Mouse (Mus musculus) gastrocnemius, postnatal 36 days (tissue): ENCODE results near the gene Pih1d1. TPM values are rescaled to one million over a fixed set of nuclear protein-coding genes. Genes with fewer than 3 reads are reported as not detected.
"Not testable (repeated sequence)": the region's sequence is repeated elsewhere in the genome, so short reads cannot be mapped to it uniquely, and the experiment has no call there.

ENCODE experiments used
- DNase-seq, 2 experiments: peaks; one replicate each; pipeline ENCODE4 v3.0.0; 2022
- intact Hi-C: fragments of 180-260 bp; cut with DNase I; formaldehyde crosslinking; loops from one replicate; pipeline ENCODE4 v1.15.1; 2025
- total RNA-seq, 2 experiments: library from RNA; stranded (reverse); gene quantifications; 2 replicates each; pipeline ENCODE4 v1.2.3; 2021

Pih1d1 gene
- total RNA-seq, 2 experiments from 2014 or later: 28.6 to 36.2 TPM

DNA sequence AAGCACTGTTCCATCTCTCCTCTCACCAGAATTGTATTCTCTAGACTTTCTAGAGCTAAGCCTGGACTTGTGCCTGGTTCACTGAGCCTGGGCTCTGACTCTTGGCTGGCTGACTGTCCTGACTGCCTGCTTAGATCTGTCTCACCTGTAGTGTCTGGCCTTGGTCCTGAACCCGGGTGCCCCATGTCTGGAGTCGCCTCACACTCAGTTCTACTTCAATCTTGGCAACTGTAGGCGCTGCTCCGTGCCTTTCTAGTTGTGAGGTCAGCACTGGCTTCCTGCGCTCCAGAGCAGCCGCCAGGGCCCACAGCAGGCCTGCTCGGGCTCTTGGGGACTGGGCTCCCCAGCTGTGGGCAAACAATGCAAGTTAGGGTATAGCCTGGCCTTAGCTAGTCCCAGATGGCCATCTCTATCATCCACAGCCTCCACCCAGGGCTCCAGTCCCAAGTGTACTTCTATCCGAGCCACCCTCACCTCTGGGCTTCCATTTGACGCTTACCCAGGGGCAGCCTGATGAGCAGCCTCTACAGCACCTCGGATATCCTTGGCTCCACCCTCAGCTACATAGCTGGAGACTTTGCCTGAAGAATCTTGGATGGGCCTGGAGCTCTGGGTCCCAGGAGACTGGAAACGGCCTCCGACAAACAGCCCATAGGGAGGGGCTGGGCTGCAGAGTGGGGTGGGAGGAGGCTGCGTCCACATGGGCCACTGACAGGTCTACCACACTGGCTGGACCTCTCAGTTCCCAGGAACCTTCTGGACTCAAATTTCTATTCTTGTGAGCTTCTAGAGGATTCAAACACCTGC lies 9.5 kb upstream of the Pih1d1 start:
- intact Hi-C loops: no loop called here

GRCm38 (mm10) chr7:45145460-45145859 lies 8.6 kb upstream of the Pih1d1 start:
- intact Hi-C loops: no loop called here
- DNase-seq: no peak

More for the DNA sequence above, 9.5 kb upstream of the Pih1d1 start:
- DNase-seq: no peak

DNA sequence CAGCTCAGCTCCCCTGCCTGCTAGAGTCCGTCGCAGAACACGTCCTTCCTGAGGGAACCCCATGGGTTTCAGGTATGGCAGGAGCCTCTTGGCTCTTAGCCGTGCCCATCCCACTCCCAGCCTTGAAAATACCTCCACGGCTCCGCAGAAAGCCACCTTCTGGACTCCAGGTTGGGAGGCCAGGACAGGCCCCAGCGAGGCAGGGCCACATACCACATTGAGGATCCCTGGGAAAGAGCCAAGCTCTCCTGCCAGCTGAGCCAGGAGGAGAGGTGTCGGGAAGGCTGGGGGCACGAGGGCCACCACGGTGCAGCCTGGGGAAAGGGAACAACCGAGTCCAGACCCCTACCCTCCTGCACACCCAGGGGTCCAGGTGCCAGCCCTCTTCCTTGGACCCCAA lies 6.8 kb upstream of the Pih1d1 start:
- no peak for DNase-seq
- intact Hi-C loops: no loop called here

GRCm38 (mm10) chr7:45147899-45148298 lies 6.2 kb upstream of the Pih1d1 start:
- no peak for DNase-seq
- intact Hi-C loops: no loop called here

GRCm38 (mm10) chr7:45148534-45149098 lies 5.5 kb upstream of the Pih1d1 start:
- DNase-seq: no peak
- intact Hi-C loops: no loop called here

- no peak for DNase-seq
- intact Hi-C loops: no loop called here
These were observed 4.6 kb upstream of the Pih1d1 start for GRCm38 (mm10) chr7:45149545-45149944.

GRCm38 (mm10) chr7:45150321-45150720 lies 3.8 kb upstream of the Pih1d1 start:
- intact Hi-C loops: no loop called here
- no peak for DNase-seq

DNA sequence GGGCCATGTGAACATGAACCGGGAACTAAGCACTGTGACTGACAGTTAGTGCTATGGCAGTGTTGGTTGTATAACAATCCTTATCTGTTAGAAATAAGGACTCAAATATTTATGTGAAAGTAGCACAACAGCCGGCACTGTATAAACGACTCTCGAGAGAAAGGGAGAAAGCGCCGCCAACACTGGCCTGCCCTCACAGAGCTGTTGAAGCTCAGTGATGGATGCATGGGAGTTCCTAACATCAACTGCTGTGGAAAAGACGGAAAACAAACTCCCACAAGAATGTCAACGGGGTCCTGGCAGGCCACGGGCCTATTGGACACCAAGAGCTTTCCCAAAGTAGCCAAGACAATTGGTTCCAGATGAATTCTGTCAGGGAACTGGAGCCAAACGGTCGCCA lies 2.8 kb upstream of the Pih1d1 start:
- peak in 1 of 2 experiments; percentile 31 for DNase-seq
- intact Hi-C loops: no loop called here

GRCm38 (mm10) chr7:45153052-45153451 lies 1.1 kb upstream of the Pih1d1 start:
- DNase-seq, intact Hi-C loops: not testable (repeated sequence)

GRCm38 (mm10) chr7:45153586-45153985 lies 517 bp upstream of the Pih1d1 start:
- DNase-seq: no peak
- intact Hi-C loops: no loop called here

GRCm38 (mm10) chr7:45154993-45155514 lies 951 bp downstream of the Pih1d1 start:
- DNase-seq: peak; percentile 56 to 58
- intact Hi-C loops: no loop called here

- intact Hi-C loops: no loop called here
- DNase-seq: no peak
These were observed 1.5 kb downstream of the Pih1d1 start for GRCm38 (mm10) chr7:45155590-45155989.

- intact Hi-C loops: no loop called here
- DNase-seq: no peak
These were observed 2.1 kb downstream of the Pih1d1 start for GRCm38 (mm10) chr7:45156206-45156605.

DNA sequence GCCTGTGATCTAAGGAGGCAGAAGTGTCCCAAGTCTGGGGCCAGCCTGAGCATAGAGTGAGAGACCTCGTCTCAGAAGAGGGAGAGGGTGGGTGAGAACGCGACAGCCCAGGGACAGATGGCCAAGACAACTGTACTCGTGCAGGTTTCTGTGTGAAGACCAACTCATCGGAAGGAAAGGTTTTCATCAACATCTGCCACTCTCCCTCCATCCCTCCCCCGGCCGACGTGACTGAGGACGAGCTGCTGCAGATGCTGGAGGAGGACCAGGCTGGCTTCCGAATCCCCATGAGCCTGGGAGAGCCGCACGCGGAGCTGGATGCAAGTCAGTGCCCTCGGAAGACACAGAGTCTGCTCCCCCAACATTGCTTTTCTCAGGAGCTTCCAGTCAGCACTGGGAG lies 3.4 kb downstream of the Pih1d1 start:
- no peak for DNase-seq
- intact Hi-C loops: no loop called here

GRCm38 (mm10) chr7:45158991-45159390 lies 4.9 kb downstream of the Pih1d1 start:
- DNase-seq: no peak
- intact Hi-C loops: no loop called here

GRCm38 (mm10) chr7:45160316-45160800 lies 6.3 kb downstream of the Pih1d1 start:
- intact Hi-C loops: no loop called here
- no peak for DNase-seq

DNA sequence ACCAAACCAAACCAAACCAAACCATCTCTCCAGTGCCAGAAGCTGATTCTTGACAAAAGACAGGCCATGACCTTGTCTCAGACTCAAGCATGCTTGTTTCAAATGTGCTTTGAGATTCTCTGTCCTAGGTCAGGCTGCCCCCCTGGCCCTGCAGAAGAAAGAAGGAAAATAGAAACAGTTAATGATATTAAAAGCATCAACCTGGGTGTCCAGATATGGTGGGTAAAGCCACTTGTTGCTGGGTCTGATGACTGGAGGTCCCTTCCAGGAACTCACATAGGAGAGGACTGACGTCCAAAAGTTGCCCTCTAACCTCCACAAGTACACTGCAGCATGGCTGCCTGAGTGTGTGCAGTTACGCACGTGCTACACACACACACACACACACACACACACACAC lies 6.8 kb downstream of the Pih1d1 start:
- intact Hi-C loops: no loop called here
- DNase-seq: no peak

DNA sequence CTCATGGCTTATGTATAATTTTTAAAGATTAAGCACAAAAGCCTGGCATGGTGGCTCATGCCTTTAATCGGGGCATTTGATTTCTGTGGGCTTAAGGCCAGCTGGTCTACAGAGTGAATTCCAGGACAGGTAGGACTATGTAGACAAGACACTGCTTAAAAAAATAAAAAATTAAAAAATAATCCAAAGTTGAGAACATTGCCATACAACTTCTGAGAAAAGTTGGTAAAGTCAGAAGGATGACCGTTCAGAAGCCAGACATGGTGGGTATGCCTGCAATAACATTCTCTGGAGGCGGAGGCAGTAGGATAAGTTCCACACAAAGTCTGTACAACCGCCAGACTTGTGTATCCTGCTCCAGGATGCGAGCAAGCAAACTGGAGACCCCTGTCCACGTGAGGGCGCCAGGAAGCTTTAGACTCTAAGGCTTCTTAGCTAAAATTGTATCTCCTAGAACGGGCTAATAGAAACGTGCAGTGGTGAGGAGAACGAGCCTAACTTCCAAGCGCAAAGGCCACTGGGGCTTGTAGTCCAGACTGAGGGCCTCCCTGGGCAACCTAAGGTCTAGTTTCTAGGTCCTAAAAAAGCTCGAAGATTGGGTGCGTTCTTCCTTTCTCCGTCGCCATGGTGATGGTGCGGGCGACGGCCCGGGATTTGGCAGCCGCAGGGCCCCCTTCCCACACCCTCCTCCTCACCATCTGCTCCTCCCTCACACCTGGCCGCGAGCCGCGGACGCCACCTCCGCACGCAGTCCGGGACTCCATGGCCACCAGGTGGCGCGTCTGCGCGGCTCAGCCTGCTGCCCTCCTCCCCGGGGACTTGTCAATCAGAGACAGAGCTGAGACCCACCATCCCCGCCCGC lies 7.7 kb downstream of the Pih1d1 start:
- peak; percentile 83 to 85 for DNase-seq
- intact Hi-C loops: loop anchor here (1.0 kb wide), 1 partner anchor 36 kb away; no protein-coding TSS in a partner anchor

GRCm38 (mm10) chr7:45162551-45162950 lies 8.4 kb downstream of the Pih1d1 start:
- DNase-seq: no peak
- intact Hi-C loops: loop anchor here (1.0 kb wide), 1 partner anchor 36 kb away; no protein-coding TSS in a partner anchor

- DNase-seq: no peak
- intact Hi-C loops: loop anchor here (1.0 kb wide), 1 partner anchor 35 kb away; no protein-coding TSS in a partner anchor
These were observed 9.0 kb downstream of the Pih1d1 start for GRCm38 (mm10) chr7:45162996-45163615.
